Mouse (Mus musculus) testis, adult 10 weeks (tissue): ENCODE data around the gene Wfdc2. TPM values are rescaled to one million over a fixed set of nuclear protein-coding genes. Genes with fewer than 3 reads are reported as not detected.

Experiments
- polyA plus RNA-seq: library from polyadenylated mRNA; stranded (reverse); fragments of 350-450 nt; fragmentation: Illumina TruSeq; extraction: RNeasy Lipid Tissue Mini Kit (QIAGEN cat#74804); gene quantifications from one replicate; pipeline ENCODE4 v1.2.3, GENCODE M21; 2014; ENCODE audit warnings: low read depth, low replicate concordance

Gene Wfdc2
- not detected for polyA plus RNA-seq

GRCm38 (mm10) chr2:164562391-164563188 is at the start of gene Wfdc2:
Wfdc2 (plus strand) TSS chr2:164562413.

GRCm38 (mm10) chr2:164573359-164573758 is 11.1 kb downstream of the Wfdc2 start, which contains the start of gene Spint3:
Spint3 (minus strand) TSS chr2:164573459.

GRCm38 (mm10) chr2:164585025-164585725 is 23.0 kb downstream of the Wfdc2 start, which contains the start of gene Wfdc6a:
Wfdc6a (minus strand) TSS chr2:164585447.

GRCm38 (mm10) chr2:164593494-164593893 is 31.3 kb downstream of the Wfdc2 start, which contains the start of gene Eppin:
Eppin (minus strand) TSS chr2:164593594.

GRCm38 (mm10) chr2:164613471-164613870 is 51.3 kb downstream of the Wfdc2 start, which contains the start of the genes Wfdc6b and Wfdc8:
Wfdc6b (plus strand) TSS chr2:164613522.
Wfdc8 (minus strand) TSS chr2:164613626.

Other genes starting within 250 kb of the Wfdc2 start
- 3.8 TPM for gene Svs6, start 245.7 kb upstream of the Wfdc2 start, polyA plus RNA-seq
- gene Svs5, start 229.7 kb upstream of the Wfdc2 start, polyA plus RNA-seq: 8.0 TPM
- 0.27 TPM for gene Slpi, start 173.3 kb upstream of the Wfdc2 start, polyA plus RNA-seq
- gene Rbpjl, start 159.3 kb upstream of the Wfdc2 start, polyA plus RNA-seq: not detected
- not detected for gene Matn4, start 157.3 kb upstream of the Wfdc2 start, polyA plus RNA-seq
- 23.5 TPM for gene Sdc4, start 118.5 kb upstream of the Wfdc2 start, polyA plus RNA-seq
- gene Sys1, start 105.4 kb upstream of the Wfdc2 start, polyA plus RNA-seq: 6.3 TPM
- not detected for gene Gm20458, start 101.4 kb upstream of the Wfdc2 start, polyA plus RNA-seq
- 308 TPM for gene Trp53tg5, start 88.7 kb upstream of the Wfdc2 start, polyA plus RNA-seq
- gene Dbndd2, start 76.3 kb upstream of the Wfdc2 start, polyA plus RNA-seq: 0.98 TPM
- 8.8 TPM for gene Pigt, start 64.9 kb upstream of the Wfdc2 start, polyA plus RNA-seq
- gene Spint3, start 11.0 kb downstream of the Wfdc2 start, polyA plus RNA-seq: not detected
- 17.8 TPM for gene Wfdc6a, start 23.0 kb downstream of the Wfdc2 start, polyA plus RNA-seq
- gene Eppin, start 31.2 kb downstream of the Wfdc2 start, polyA plus RNA-seq: 83.7 TPM
- 2.2 TPM for gene Wfdc6b, start 51.1 kb downstream of the Wfdc2 start, polyA plus RNA-seq
- gene Wfdc8, start 51.2 kb downstream of the Wfdc2 start, polyA plus RNA-seq: 1.6 TPM
- 2.0 TPM for gene Wfdc16, start 76.4 kb downstream of the Wfdc2 start, polyA plus RNA-seq
- gene Wfdc10, start 93.6 kb downstream of the Wfdc2 start, polyA plus RNA-seq: 15.1 TPM
- gene Wfdc9, start 94.2 kb downstream of the Wfdc2 start, polyA plus RNA-seq: not detected
- gene Wfdc11, start 111.7 kb downstream of the Wfdc2 start, polyA plus RNA-seq: not detected
- gene Wfdc13, start 122.7 kb downstream of the Wfdc2 start, polyA plus RNA-seq: 2.2 TPM
- gene Spint4, start 136.1 kb downstream of the Wfdc2 start, polyA plus RNA-seq: not detected
- gene Spint5, start 152.9 kb downstream of the Wfdc2 start, polyA plus RNA-seq: 8.1 TPM
- 11.3 TPM for gene Wfdc3, start 183.5 kb downstream of the Wfdc2 start, polyA plus RNA-seq
- gene Dnttip1, start 183.6 kb downstream of the Wfdc2 start, polyA plus RNA-seq: 5.0 TPM
- 11.9 TPM for gene Ube2c, start 207.5 kb downstream of the Wfdc2 start, polyA plus RNA-seq
- not detected for gene Tnnc2, start 217.6 kb downstream of the Wfdc2 start, polyA plus RNA-seq
- gene Snx21, start 223.4 kb downstream of the Wfdc2 start, polyA plus RNA-seq: 1.4 TPM
- 1.3 TPM for gene Acot8, start 242.5 kb downstream of the Wfdc2 start, polyA plus RNA-seq
- 14.7 TPM for gene Zswim3, start 242.7 kb downstream of the Wfdc2 start, polyA plus RNA-seq